Mouse (Mus musculus): Measurements from ENCODE around the gene Rims4.

Gene Rims4

DNA sequence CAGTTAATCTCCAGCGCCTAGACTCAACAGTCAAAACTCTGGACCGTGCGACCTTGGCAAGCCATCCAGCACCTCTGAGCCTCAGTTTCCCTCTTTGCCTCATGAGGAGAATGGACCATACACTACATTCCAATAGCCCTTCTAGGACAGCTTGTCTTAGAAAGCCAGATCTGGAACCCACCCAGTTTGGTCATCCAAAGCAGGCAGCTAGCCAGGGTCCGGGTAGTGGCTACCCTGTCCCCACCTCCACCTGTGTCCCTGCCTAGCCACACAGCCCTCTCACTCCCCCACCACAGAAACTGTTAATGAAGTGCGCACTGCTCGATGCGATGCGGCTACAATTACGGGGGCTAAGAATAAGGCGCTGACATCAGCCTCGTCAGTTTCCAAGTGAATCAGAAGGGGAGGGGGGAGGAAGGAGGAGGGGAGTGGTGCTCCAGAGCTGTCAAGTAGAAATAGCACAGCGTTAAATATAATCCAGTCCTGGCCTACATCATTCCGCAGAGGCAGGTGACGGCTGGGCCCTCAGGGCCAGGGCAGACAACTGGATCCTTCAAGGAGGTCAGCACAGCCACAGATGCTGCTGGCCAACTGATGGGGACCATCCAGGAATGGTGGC lies 6.5 kb downstream of the Rims4 start:
- DNase-seq (ENCODE audit: low spot score in 2 of 2), result peak in 1 of 2 experiments; percentile 54

DNA sequence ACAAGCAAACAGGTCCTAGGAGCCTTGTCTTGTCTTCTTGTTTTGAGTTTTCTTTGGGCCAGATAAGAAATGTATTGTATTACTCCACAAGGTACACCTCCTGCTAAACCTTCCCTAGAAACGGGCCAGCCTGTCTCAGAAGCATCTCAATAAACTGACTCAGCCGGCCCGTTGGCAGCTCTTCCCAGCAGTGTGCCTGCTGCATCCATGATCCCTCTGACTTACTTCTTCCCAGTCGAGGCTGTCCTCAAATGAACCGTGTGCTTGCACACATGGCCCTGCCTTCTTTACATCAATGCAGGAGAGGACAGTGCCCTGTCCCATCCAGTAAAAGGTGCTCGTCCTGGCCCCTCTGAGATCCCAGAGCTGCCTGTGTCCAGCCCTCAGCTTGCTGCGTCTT lies 8.9 kb downstream of the Rims4 start:
- no peak for DNase-seq (ENCODE audit: low spot score in 2 of 2)

DNA sequence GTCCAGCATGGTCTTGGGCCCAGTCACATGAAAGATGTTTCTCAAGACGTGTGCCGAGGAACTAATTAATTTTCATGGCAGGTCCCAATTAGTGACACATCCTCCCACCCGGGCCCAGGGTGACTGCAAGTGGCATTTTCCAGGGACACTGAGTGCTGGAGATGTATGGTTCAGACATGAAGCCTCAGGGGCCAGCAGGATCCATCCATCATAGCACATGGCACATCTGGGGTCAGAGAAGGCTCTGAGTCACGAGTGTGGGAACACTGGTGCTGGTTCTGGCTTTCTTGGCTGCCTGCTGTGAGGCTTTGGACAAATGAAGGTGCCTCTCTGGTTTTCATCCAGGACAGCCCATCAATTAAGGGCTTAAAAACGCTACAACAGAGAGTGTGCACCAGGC lies 11.4 kb downstream of the Rims4 start:
- DNase-seq (ENCODE audit: low spot score in 2 of 2), result no peak

DNA sequence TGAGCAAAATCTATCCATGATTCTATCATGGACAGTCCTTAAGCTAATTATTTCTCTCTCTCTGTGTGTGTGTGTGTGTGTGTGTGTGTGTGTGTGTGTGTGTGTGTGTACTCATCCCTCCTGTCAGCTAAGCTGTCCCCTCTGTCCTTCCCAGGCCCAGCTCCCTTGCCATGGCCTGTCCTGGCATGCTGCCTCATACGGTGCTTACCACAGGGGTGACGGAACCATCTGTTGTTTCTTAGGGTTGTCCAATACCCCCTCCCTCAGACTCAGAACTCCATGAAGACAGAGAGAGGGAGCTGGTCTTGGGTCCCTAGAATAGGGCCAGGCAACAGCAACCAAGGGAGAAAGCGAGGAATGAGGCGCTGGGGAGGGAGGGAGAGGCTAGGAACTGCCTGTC lies 14.2 kb downstream of the Rims4 start:
- no peak for DNase-seq (ENCODE audit: low spot score in 2 of 2)

DNA sequence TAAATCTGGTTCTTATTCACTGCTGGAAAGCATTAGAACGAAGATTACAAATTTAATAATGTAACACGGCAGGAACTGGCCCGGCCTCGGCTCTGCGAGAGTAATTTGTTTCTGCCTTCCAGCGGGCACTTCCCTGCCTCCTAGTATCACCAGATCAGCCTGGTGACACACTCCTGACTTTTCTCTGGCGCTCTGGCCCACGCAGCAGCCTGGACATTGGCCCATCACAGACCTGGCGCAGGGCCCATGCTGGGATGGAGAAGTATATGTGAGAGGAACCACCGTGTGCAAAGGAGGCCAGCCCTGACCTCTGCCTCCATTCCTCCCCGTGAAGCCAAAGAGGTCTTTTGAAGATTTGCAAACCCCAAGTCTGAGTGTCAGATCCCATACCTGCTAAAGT lies 15.0 kb downstream of the Rims4 start:
- no peak for DNase-seq (ENCODE audit: low spot score in 2 of 2)

DNA sequence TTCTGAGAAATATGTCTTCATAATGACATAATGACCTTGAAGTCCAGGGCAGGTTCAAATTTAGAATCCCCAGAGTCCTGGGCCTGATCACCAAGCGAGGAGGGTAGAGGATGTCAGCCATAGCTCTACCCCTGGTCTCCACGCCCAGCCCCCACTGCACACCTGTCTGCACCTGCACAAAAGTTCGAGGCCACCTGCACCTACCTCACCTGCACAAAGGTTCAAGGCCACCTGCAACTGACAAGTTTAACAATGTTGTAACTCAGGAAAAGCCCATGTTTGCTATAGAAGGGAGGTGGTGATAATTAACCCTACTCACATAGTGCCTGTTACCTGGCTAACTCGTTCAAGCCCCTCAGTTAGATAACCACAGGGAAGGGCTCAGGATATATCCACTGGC lies 16.0 kb downstream of the Rims4 start:
- DNase-seq (ENCODE audit: low spot score in 2 of 2), result no peak

- DNase-seq (ENCODE audit: low spot score in 2 of 2), result no peak
Observed at GRCm38 (mm10) chr2:163901043-163901442, 17.4 kb downstream of the Rims4 start.

GRCm38 (mm10) chr2:163899910-163900411 lies 18.5 kb downstream of the Rims4 start:
- DNase-seq (ENCODE audit: low spot score in 2 of 2), result no peak

GRCm38 (mm10) chr2:163897988-163898535 lies 20.4 kb downstream of the Rims4 start:
- DNase-seq (ENCODE audit: low spot score in 2 of 2), result no peak

- DNase-seq (ENCODE audit: low spot score in 2 of 2), result no peak
Observed at GRCm38 (mm10) chr2:163897026-163897425, 21.5 kb downstream of the Rims4 start.

DNA sequence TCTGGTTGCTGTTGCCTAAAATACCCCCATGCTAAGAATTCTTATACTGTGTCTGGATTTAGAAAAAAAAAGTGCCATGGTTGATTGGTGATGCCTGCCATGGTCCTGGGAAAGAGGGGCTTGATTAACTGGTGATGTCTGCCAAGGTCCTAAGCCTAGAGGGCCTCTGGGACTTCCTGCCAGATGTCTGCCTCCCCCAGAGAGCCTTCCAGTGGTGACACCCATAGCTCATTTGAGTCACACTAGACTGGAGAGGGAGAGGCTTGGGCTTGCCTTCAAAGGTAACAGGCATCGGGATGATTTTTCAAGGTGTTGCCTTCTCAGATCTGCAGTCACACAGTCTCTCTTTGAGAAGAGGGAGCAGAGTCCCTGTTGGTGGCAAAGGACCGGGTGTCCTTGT lies 23.3 kb downstream of the Rims4 start:
- no peak for DNase-seq (ENCODE audit: low spot score in 2 of 2)

DNA sequence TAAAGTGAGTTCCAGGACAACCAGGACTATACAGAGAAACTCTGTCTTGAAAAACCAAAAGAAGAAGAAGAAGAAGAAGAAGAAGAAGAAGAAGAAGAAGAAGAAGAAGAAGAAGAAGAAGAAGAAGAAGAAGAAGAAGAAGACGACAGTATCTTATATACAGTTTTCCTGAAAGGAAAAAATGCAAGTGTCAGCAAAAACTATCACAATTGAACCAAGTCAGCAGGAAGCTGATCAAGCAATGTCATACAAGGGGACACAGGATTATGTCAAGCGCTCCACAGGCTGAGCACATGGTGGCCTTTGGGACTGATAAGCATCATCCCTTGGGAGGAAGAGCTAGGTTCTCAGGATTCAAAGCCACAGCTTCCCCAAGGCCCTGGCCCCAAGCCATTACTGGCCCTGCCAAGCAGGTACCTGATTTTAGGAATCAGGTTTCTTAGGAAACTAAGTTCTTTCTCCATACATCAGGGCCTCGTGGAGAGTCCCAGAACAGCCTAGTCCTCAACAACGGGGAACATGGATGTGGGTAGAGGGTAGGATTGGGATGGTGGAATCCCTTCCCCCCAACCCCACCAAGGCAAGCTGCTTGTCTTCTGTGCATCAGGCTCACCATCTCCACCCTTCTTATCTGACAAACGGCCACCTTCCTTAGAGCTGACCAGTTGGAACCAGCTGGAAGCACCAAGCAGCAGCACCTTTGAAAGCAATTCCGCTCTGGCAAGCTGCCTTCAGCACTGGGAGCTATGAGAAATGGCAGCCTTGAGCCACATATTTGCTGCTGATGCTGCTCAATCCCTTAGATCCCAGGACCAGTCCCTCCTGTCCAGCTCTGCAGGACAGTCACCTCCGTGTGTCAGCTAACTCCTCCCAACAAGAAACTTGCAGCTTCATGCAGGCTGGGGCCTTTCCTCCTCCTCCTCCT lies 24.8 kb downstream of the Rims4 start:
- DNase-seq (ENCODE audit: low spot score in 2 of 2), result no peak

GRCm38 (mm10) chr2:163891271-163891670 lies 27.2 kb downstream of the Rims4 start:
- no peak for DNase-seq (ENCODE audit: low spot score in 2 of 2)

- DNase-seq (ENCODE audit: low spot score in 2 of 2), result no peak
Observed at GRCm38 (mm10) chr2:163890586-163890985, 27.9 kb downstream of the Rims4 start.

GRCm38 (mm10) chr2:163889411-163889810 lies 29.1 kb downstream of the Rims4 start:
- no peak for DNase-seq (ENCODE audit: low spot score in 2 of 2)

- peak in 1 of 2 experiments; percentile 58 for DNase-seq (ENCODE audit: low spot score in 2 of 2)
Observed at GRCm38 (mm10) chr2:163882859-163883652, 35.4 kb downstream of the Rims4 start.

- DNase-seq (ENCODE audit: low spot score in 2 of 2), result no peak
Observed at GRCm38 (mm10) chr2:163880891-163881290, 37.6 kb downstream of the Rims4 start.

DNA sequence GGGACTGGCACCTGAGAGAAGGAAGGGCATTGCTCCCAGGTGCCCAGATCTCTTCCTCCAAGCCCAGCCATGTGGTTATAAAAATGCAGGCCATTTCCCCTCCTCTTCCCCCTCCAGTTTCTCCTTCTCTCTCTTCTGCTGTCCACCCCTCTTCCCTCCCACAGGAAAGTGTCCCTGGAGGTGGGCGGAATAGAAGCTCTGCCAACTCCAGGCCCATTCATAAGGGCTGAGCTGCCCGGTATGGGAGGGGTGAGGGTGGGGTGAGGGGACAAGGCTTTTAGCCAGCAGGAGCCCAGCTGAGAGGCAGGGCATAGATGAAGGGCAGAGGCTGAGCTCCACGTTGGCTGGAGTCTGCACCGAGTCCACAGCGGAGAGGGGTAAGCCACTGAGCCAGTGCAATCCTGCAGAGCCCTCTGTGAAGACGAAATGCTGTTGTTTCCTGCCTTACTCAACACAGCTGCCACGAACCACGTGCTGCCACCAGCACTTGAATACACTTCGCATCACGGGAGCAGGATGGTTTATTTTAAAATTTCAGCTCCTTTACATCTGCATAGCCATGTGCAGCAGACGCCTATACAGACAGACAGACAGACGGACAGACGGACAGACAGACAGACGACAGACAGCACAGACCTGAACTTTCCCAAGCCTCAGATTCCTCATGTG lies 41.5 kb downstream of the Rims4 start:
- peak; percentile 46 to 58 for DNase-seq (ENCODE audit: low spot score in 2 of 2)

GRCm38 (mm10) chr2:163875484-163875883 lies 43.0 kb downstream of the Rims4 start:
- peak; percentile 32 to 50 for DNase-seq (ENCODE audit: low spot score in 2 of 2)

DNA sequence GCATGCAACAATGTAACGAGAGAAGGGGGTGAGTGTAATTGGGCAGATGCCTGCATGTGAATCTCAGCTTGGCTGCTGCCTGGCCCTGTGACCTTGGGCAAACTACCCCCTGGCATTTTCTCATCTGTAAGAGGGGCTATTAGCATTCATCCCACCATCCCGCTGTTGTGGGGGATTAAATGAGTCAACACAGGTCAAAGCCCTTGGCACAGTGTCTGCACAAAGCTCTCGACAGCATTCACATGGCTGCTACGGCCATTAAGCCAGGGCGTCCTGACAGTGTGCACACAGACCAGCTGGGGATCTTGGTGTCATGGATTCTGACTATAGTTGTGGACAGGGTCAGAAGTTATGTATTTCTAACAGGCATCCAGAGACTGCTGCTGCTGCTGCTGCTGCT lies 43.6 kb downstream of the Rims4 start:
- no peak for DNase-seq (ENCODE audit: low spot score in 2 of 2)

DNA sequence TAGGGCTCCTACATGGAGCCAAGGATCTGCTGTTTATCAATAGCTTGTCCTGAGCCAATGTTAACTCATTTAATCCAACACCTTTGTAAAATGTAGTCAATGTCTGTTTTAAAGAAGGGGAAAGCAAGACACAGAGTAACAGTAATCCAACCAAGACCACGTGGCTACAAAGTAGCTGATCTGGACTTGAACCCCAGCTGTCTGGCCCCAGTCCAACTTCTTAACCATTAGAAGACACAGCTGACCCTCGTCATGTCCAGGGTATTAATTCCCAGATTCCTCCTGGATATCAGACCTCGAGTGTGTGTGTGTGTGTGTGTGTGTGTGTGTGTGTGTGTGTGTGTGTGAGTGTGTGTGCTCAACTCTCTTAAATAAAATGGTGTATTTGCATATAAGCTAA lies 46.6 kb downstream of the Rims4 start:
- DNase-seq (ENCODE audit: low spot score in 2 of 2), result no peak
